Mouse (Mus musculus) ES-E14 (cell line): ENCODE measurements around the gene Vps41. TPM values are rescaled to one million over a fixed set of nuclear protein-coding genes. Genes with fewer than 3 reads are reported as not detected.

ENCODE experiments used
- DNase-seq: peaks from one replicate; pipeline ENCODE4 v3.0.0-alpha.2; 2013; ENCODE audit warnings: low read depth, low spot score
- H3K27ac ChIP-seq: 2 replicates; pipeline ENCODE4 v1.5.1; 2012; ENCODE audit warnings: low read depth, mild to moderate bottlenecking, low read length, moderate library complexity, mixed read lengths; ENCODE audit not compliant: poor library complexity, insufficient read depth, severe bottlenecking
- H3K36me3 ChIP-seq: 2 replicates; pipeline ENCODE4 v1.6.1; 2012; ENCODE audit warnings: mild to moderate bottlenecking, low read length, moderate library complexity, mixed read lengths; ENCODE audit not compliant: control insufficient read depth, poor library complexity, insufficient read depth, severe bottlenecking
- H3K4me1 ChIP-seq, 2 experiments: fragments of 150-350 bp in 1 of 2; sonication (generic) in 1 of 2; 2 replicates each; pipeline ENCODE4 v1.6.1; 2012; ENCODE audit warnings: low read length in 2 of 2, mild to moderate bottlenecking in 1 of 2, mixed read lengths in 1 of 2; ENCODE audit not compliant: control insufficient read depth in 2 of 2, insufficient read depth in 2 of 2, poor library complexity in 1 of 2
- H3K4me3 ChIP-seq, 2 experiments: fragments of 150-350 bp in 1 of 2; sonication (generic) in 1 of 2; 2 replicates each; pipeline ENCODE4 v1.5.1; 2012; ENCODE audit warnings: low read length in 2 of 2, low read depth in 1 of 2, mild to moderate bottlenecking in 1 of 2, mixed read lengths in 1 of 2; ENCODE audit not compliant: insufficient read depth in 1 of 2, poor library complexity in 1 of 2, severe bottlenecking in 1 of 2
- H3K9ac ChIP-seq: 2 replicates; pipeline ENCODE4 v1.6.1; 2012; ENCODE audit warnings: low read depth, mild to moderate bottlenecking, low read length, mixed read lengths; ENCODE audit not compliant: poor library complexity, insufficient read depth, severe bottlenecking
- H3K9me3 ChIP-seq: fragments of 150-350 bp; sonication (generic); 2 replicates; pipeline ENCODE4 v1.6.1; 2012; ENCODE audit warnings: low read depth, mild to moderate bottlenecking, low read length; ENCODE audit not compliant: control insufficient read depth, insufficient read depth
- CHD2 ChIP-seq: IDR thresholded peaks from 2 replicates; pipeline ENCODE4 v1.6.1; 2014; ENCODE audit warnings: mild to moderate bottlenecking, low read depth, low read length, inconsistent platforms
- HCFC1 ChIP-seq: IDR thresholded peaks from 2 replicates; pipeline ENCODE4 v1.6.1; 2012; ENCODE audit warnings: low read length, inconsistent platforms, borderline replicate concordance; ENCODE audit not compliant: insufficient read depth
- MAFK ChIP-seq: IDR thresholded peaks from 2 replicates; pipeline ENCODE4 v1.6.1; 2014; ENCODE audit warnings: mild to moderate bottlenecking, low read depth, low read length, inconsistent platforms; ENCODE audit not compliant: insufficient read depth
- ZC3H11A ChIP-seq: IDR thresholded peaks from 2 replicates; pipeline ENCODE4 v1.6.1; 2012; ENCODE audit warnings: low read depth, mild to moderate bottlenecking, inconsistent platforms, low read length, borderline replicate concordance
- ZNF384 ChIP-seq: IDR thresholded peaks from 2 replicates; pipeline ENCODE4 v1.6.1; 2012; ENCODE audit warnings: low read depth, low read length, inconsistent platforms
- in situ Hi-C, 2 experiments: fragments of 600-800 bp; cut with MboI; formaldehyde crosslinking; loops; one replicate each; pipeline ENCODE4 v1.15.1; 2025; ENCODE audit warnings: low sequenced_read_pairs in 2 of 2, inconsistent platforms in 1 of 2; ENCODE audit not compliant: unreplicated experiment in 2 of 2
- total RNA-seq: library from RNA; depleted of rRNA; stranded (reverse); fragments of 300-350 nt; gene quantifications from 2 replicates; pipeline ENCODE4 v1.2.3, GENCODE M21; 2012; rRNA removed

Gene Vps41
- 52.4 and 53.8 TPM in 2 replicates for total RNA-seq

DNA sequence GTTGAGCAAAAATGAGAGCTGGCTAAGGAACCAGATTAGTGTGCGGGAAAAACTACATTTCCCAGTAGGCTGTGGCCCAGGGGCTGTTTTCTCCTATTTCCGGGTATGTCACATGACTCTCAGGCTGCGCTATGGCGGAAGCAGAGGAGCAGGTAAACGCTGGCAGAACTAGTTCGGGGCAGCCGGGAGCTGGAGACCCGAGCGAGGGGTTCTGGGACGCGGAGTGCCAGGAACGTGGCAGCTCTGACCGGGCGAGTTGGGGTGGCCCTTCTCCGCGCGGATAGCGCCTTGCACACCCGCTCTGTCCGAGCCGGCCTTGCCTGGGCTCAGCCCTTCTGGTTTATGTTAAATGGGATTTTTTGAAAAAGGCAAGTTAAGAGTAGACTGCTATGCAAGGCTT is at the start of gene Vps41:
TSS of gene Vps41 (plus strand) at position 102 of the 400 bp plus-strand sequence.
- in situ Hi-C loops = no loop called here
- Histone ChIP-seq H3K9me3 (no peaks in the 10 kb centered on the region), H3K27ac (0 out of 2 replicates have a peak within 1 kb of the TSS, but pooled peaks have one; percentile 9), H3K4me1 (peaks cover 0 to 2% of the 10 kb centered on the region in 2 experiments; a peak in 1 of 4 replicates), H3K9ac (peak within 1 kb of the TSS; percentile 89), H3K36me3 (no peaks in the 10 kb centered on the region), H3K4me3 (peak within 1 kb of the TSS; percentile 79 to 92)
- no peak for TF ChIP-seq ZC3H11A
- peak; percentile 98 for TF ChIP-seq HCFC1
- no peak for TF ChIP-seq MAFK
- TF ChIP-seq CHD2 = no peak
- TF ChIP-seq ZNF384 = no peak
- peak; percentile 67 for DNase-seq

DNA sequence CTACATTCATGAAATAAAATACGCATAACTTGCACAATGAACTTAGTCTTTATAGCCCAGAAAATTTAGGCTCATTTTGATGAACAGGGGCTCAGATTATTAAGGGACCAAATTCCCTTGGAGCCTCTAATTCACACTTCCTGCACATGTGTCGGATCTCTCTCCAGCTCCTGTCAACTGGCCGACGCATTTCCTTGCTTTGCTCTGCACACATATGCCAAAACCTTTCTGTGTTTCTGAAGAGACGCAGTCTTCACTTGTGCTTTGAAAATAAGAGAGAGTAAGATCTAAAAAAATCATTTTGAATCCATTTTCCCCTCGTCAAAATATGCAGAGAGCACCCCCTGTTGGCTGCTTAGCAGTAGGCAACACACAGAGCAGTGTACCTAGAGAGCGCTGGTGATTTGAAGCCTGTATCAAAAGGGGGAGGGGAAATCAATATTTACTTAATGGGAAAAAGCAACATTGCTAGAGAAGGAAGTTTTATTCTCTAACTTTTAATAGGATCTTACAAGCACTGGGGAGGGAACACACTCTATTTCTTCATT is 18.5 kb upstream of the Vps41 start:
- in situ Hi-C loops = no loop called here
- DNase-seq = peak; percentile 26
- Histone ChIP-seq H3K9ac (no peak overlapping the region), H3K36me3 (no peaks in the 10 kb centered on the region), H3K9me3 (no peaks in the 10 kb centered on the region), H3K4me1 (no peaks in the 10 kb centered on the region), H3K27ac (no peak overlapping the region), H3K4me3 (no peak overlapping the region)
- TF ChIP-seq ZC3H11A (no peak), MAFK (no peak), HCFC1 (no peak), ZNF384 (no peak), CHD2 (no peak)

DNA sequence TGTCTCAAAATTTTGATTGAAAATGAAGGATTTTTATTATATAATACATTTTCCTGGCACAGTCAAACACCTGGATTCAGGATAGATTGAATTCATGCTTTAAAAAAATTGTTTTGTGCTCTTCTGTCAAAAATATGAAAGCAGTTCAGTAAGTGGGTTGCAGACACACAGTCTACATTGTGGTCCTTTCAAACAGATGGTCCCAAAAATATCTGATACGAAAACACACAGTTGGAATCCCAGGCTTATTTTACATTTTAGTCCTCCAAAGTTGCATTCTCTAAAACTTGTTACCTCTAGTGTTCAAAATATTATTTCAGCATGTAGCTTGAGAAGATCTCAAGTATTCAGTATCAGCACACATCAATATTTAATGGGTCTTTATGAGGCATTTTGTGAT is 5.4 kb upstream of the Vps41 start:
- no peak for DNase-seq
- no peaks in the 10 kb centered on the region for H3K9me3 ChIP-seq
- no peak overlapping the region for H3K4me3 ChIP-seq
- H3K4me1 ChIP-seq = no peaks in the 10 kb centered on the region
- H3K9ac ChIP-seq = no peak overlapping the region
- no peaks in the 10 kb centered on the region for H3K36me3 ChIP-seq
- H3K27ac ChIP-seq = no peak overlapping the region
- in situ Hi-C loops = no loop called here
- TF ChIP-seq ZC3H11A = no peak
- TF ChIP-seq ZNF384 = no peak
- TF ChIP-seq MAFK = no peak
- no peak for TF ChIP-seq HCFC1
- TF ChIP-seq CHD2 = no peak

DNA sequence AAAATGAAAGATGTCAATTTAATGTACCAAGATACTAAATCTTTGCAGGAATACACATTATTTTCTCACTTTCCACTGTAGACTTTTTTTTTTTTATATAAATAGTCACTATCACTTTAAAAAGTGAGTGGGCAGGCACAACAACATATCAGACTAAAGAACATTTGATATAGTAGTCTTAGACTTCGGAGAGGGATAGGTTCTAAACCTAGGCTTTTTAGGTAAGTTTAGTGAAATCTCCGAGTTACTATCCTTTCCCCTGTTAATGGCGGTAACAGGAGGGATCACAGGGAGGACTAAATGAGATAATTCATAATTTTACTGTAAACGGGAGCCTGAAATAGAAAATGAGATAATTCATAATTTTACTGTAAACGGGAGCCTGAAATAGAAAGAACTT is 379 bp upstream of the Vps41 start:
- DNase-seq = no peak
- no peak overlapping the region for H3K27ac ChIP-seq
- peaks cover 0 to 2% of the 10 kb centered on the region in 2 experiments; a peak in 1 of 4 replicates for H3K4me1 ChIP-seq
- no peaks in the 10 kb centered on the region for H3K9me3 ChIP-seq
- in situ Hi-C loops = no loop called here
- peak overlapping the region in 1 of 2 experiments; percentile 92; a peak in 1 of 4 replicates for H3K4me3 ChIP-seq
- no peak overlapping the region for H3K9ac ChIP-seq
- no peaks in the 10 kb centered on the region for H3K36me3 ChIP-seq
- TF ChIP-seq ZNF384 (no peak), MAFK (no peak), HCFC1 (no peak), CHD2 (no peak), ZC3H11A (no peak)

DNA sequence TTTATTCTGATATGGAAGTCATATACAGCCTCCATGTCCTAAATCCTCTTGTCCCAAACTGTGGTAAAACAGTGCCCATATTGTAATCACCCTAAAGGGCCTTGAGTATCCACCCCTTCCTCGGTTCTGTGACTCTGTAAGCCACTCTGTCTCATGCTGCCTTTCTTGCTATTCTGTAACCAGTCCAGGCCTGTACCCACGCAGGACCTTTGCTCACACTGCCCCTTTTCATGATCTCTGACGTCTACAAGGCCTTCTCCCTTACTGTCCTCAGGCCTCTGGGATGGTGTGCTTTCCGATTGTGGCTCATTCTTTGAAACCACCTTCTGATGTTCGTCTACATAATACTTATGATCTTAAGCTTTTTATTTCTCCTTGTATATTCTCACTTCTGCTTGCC is 1.4 kb downstream of the Vps41 start:
- Histone ChIP-seq H3K9ac (no peak overlapping the region; the same call in 1 of the 2 replicates), H3K36me3 (no peaks in the 10 kb centered on the region), H3K27ac (no peak overlapping the region), H3K4me1 (peaks cover 0 to 2% of the 10 kb centered on the region in 2 experiments; a peak in 1 of 4 replicates), H3K9me3 (no peaks in the 10 kb centered on the region), H3K4me3 (no peak overlapping the region)
- in situ Hi-C loops = no loop called here
- TF ChIP-seq ZNF384 = no peak
- TF ChIP-seq MAFK = no peak
- TF ChIP-seq HCFC1 = no peak
- no peak for TF ChIP-seq CHD2
- TF ChIP-seq ZC3H11A = no peak
- no peak for DNase-seq
